Mouse (Mus musculus) lung, adult 2 months (tissue): Measurements from ENCODE around the gene Klhl33.
A peak's percentile ranks its signal among the peaks of the same experiment; 100 is the strongest.

Experiments
- CTCF ChIP-seq: fragments of 200-500 bp; IDR thresholded peaks from 2 replicates; pipeline ENCODE4 v1.5.1; 2011; ENCODE audit warnings: mild to moderate bottlenecking, low read length, control low read depth; ENCODE audit not compliant: insufficient read depth
- POLR2A ChIP-seq: fragments of 200-500 bp; IDR thresholded peaks from 2 replicates; pipeline ENCODE4 v1.6.1; 2011; ENCODE audit warnings: low read depth, mild to moderate bottlenecking, control low read depth, low read length, borderline replicate concordance; ENCODE audit errors: extremely low read depth

- TF ChIP-seq CTCF (no peak), POLR2A (peak; percentile 84; the same call in 1 of the 2 replicates)
Observed at GRCm38 (mm10) chr14:50924281-50925064, 27.2 kb upstream of the Klhl33 start, which contains the start of the genes Osgep and Apex1.
